Mouse (Mus musculus) thymus, adult 2 months (tissue): Measurements from ENCODE around the gene Uvssa. TPM values are rescaled to one million over a fixed set of nuclear protein-coding genes. Genes with fewer than 3 reads are reported as not detected.

Experiments used
- DNase-seq: peaks from one replicate; pipeline ENCODE4 v3.0.0; 2021
- H3K27ac ChIP-seq: fragments of 200-500 bp; 2 replicates; pipeline ENCODE4 v1.5.1; 2012; ENCODE audit warnings: low read length, control low read depth; ENCODE audit not compliant: control insufficient read depth, insufficient read depth
- H3K27me3 ChIP-seq: fragments of 200-500 bp; 2 replicates; pipeline ENCODE4 v1.6.1; 2012; ENCODE audit warnings: mild to moderate bottlenecking, low read length, moderate library complexity, mixed read lengths; ENCODE audit not compliant: control insufficient read depth, insufficient read depth
- H3K36me3 ChIP-seq: fragments of 200-500 bp; 2 replicates; pipeline ENCODE4 v1.6.1; 2012; ENCODE audit warnings: mild to moderate bottlenecking, low read length, moderate library complexity; ENCODE audit not compliant: control insufficient read depth, insufficient read depth
- H3K4me1 ChIP-seq: fragments of 200-500 bp; replicated peaks from 2 replicates; pipeline ENCODE4 v1.6.1; 2012; ENCODE audit warnings: low read length; ENCODE audit not compliant: control insufficient read depth, insufficient read depth
- H3K4me3 ChIP-seq: fragments of 200-500 bp; 2 replicates; pipeline ENCODE4 v1.5.1; 2012; ENCODE audit warnings: mild to moderate bottlenecking, low read length, control low read depth, moderate library complexity; ENCODE audit not compliant: control insufficient read depth, insufficient read depth
- CTCF ChIP-seq: fragments of 200-500 bp; IDR thresholded peaks from 2 replicates; pipeline ENCODE4 v1.5.1; 2012; ENCODE audit warnings: mild to moderate bottlenecking, control low read depth, low read length, moderate library complexity, borderline replicate concordance; ENCODE audit not compliant: control insufficient read depth, poor library complexity, insufficient read depth; ENCODE audit errors: extremely low read depth
- POLR2A ChIP-seq: fragments of 200-500 bp; IDR thresholded peaks from 2 replicates; pipeline ENCODE4 v1.6.1; 2012; ENCODE audit warnings: mild to moderate bottlenecking, low read length, control low read depth, moderate library complexity; ENCODE audit not compliant: control insufficient read depth, poor library complexity, insufficient read depth; ENCODE audit errors: extremely low read depth
- WGBS: fragments of 180-500 bp; shearing (Covaris S2); methylation state at CpG from one replicate; pipeline ENCODE4 v1.1.7; 2018; 5-methylcytosine and 5-hydroxymethylcytosine counted together
- polyA plus RNA-seq: library from polyadenylated mRNA; depleted of rRNA; stranded (reverse); fragments of >200 nt; gene quantifications from 2 replicates; pipeline ENCODE4 v1.2.3, GENCODE M21; 2012

Gene Uvssa
- polyA plus RNA-seq, 1 experiment, result 10.6 TPM

- Histone ChIP-seq H3K27me3 (peaks cover 4% of the 10 kb centered on the region; the same call in 1 of the 2 replicates), H3K27ac (no peak overlapping the region), H3K4me1 (peaks cover 3% of the 10 kb centered on the region; the same call in 1 of the 2 replicates), H3K36me3 (no peaks in the 10 kb centered on the region), H3K4me3 (no peak overlapping the region)
- 2% methylated on average over 56 of the region's 56 CpGs for WGBS
- peak; percentile 65 for DNase-seq
- TF ChIP-seq CTCF (peak; percentile 93), POLR2A (no peak)
These were observed 64.8 kb downstream of the Uvssa start for GRCm38 (mm10) chr5:33442927-33443710.

GRCm38 (mm10) chr5:33443794-33444193 lies 65.4 kb downstream of the Uvssa start:
- TF ChIP-seq CTCF (no peak), POLR2A (no peak)
- 56% methylated on average over 9 of the region's 9 CpGs for WGBS

GRCm38 (mm10) chr5:33455737-33456136 lies 77.4 kb downstream of the Uvssa start:
- H3K4me1 ChIP-seq, result peaks cover 5% of the 10 kb centered on the region; the same call in 1 of the 2 replicates
- H3K36me3 ChIP-seq, result no peaks in the 10 kb centered on the region
- TF ChIP-seq CTCF, result no peak
- TF ChIP-seq POLR2A, result no peak
- H3K27ac ChIP-seq, result no peak overlapping the region
- H3K4me3 ChIP-seq, result no peak overlapping the region
- no peaks in the 10 kb centered on the region for H3K27me3 ChIP-seq
- DNase-seq, result no peak
- 17% methylated on average over 8 of the region's 8 CpGs for WGBS

More at GRCm38 (mm10) chr5:33443794-33444193, 65.4 kb downstream of the Uvssa start:
- H3K36me3 ChIP-seq, result no peaks in the 10 kb centered on the region
- no peak for DNase-seq
- H3K27ac ChIP-seq, result no peak overlapping the region
- H3K27me3 ChIP-seq, result peaks cover 4% of the 10 kb centered on the region; the same call in 1 of the 2 replicates
- H3K4me1 ChIP-seq, result peaks cover 3% of the 10 kb centered on the region; the same call in 1 of the 2 replicates
- no peak overlapping the region for H3K4me3 ChIP-seq

GRCm38 (mm10) chr5:33458132-33458622 lies 79.8 kb downstream of the Uvssa start:
- WGBS, result 61% methylated on average over 3 of the region's 3 CpGs
- no peaks in the 10 kb centered on the region for H3K27me3 ChIP-seq

GRCm38 (mm10) chr5:33459111-33459510 lies 80.8 kb downstream of the Uvssa start:
- H3K36me3 ChIP-seq, result no peaks in the 10 kb centered on the region
- H3K4me3 ChIP-seq, result no peak overlapping the region
- no peak overlapping the region for H3K27ac ChIP-seq
- H3K4me1 ChIP-seq, result peaks cover 5% of the 10 kb centered on the region; the same call in 1 of the 2 replicates
- no peak for DNase-seq
- WGBS, result 83% methylated on average over 2 of the region's 2 CpGs
- H3K27me3 ChIP-seq, result no peaks in the 10 kb centered on the region
- TF ChIP-seq CTCF (no peak), POLR2A (no peak)

More at GRCm38 (mm10) chr5:33458132-33458622, 79.8 kb downstream of the Uvssa start:
- no peaks in the 10 kb centered on the region for H3K36me3 ChIP-seq
- peaks cover 5% of the 10 kb centered on the region; the same call in 1 of the 2 replicates for H3K4me1 ChIP-seq
- no peak for DNase-seq
- no peak for TF ChIP-seq CTCF
- TF ChIP-seq POLR2A, result no peak
- no peak overlapping the region for H3K4me3 ChIP-seq
- H3K27ac ChIP-seq, result no peak overlapping the region

GRCm38 (mm10) chr5:33464390-33464789 lies 86.0 kb downstream of the Uvssa start:
- Histone ChIP-seq H3K36me3 (no peaks in the 10 kb centered on the region), H3K27me3 (no peaks in the 10 kb centered on the region), H3K27ac (no peak overlapping the region), H3K4me3 (no peak overlapping the region), H3K4me1 (no peaks in the 10 kb centered on the region)
- TF ChIP-seq POLR2A, result no peak
- TF ChIP-seq CTCF, result no peak
- WGBS, result 81% methylated on average over 7 of the region's 7 CpGs
- DNase-seq, result no peak
